Mouse (Mus musculus) gastrocnemius, postnatal 25 days (tissue): ENCODE data around the gene Agpat3. TPM values are rescaled to one million over a fixed set of nuclear protein-coding genes. Genes with fewer than 3 reads are reported as not detected.

Experiments
- DNase-seq: peaks from one replicate; pipeline ENCODE4 v3.0.0; 2022
- total RNA-seq, 2 experiments: library from RNA; stranded (reverse); gene quantifications; 1 replicate in 1 of 2; 2 replicates in 1 of 2; pipeline ENCODE4 v1.2.3; 2021

The Agpat3 gene
- total RNA-seq, 2 experiments from 2014 or later, result 120 to 123 TPM

DNA sequence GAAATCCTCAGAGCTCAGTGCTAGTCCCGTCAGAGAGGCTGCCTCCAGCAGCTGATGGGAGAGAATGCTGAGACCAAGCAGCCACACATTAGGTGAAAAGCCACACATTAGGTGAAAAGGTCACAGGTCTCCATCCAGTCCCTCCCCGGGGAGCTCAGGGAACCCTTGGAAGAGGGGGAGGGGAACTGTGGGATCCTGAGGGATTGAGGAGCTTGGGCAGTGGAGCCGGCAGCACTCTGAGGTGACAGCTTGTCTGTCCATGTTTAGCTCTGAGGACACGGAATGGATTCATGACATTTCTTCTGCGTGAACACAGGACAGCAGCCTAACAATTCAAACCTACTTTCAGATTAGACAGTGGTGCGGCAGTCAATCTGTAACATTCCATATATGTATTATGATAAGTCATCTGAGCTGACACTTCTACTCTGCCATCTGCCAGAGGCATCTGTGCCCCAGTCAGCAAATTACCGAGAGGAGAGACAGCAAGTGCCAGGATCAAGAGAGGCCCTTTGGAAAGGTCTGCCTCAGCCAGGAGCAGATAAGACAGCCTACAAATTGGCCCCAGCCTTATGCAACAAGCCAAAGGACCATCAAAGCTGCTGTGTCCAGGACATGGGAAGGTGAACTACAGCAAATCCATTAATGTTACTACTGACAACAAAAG lies 28.9 kb downstream of the Agpat3 start:
- DNase-seq, result no peak

DNA sequence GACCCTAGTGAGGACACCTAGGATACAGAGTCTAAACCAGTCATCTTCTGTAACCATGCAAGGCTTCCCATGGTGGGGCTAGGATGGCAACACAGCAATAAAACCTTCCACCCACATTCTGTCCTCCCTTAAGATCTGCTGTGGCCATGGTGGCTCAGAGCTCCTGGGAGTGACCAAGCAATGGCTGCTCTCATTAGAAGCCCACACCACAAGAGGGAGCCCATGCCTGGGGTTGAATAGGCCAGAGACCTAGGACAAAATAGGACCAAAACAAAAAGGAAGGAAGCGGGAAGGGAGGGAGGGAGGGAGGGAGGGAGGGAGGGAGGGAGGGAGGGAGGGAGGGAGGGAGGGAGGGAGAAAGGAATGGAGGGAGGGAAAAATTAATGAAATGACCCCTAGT lies 29.5 kb downstream of the Agpat3 start:
- no peak for DNase-seq

- no peak for DNase-seq
Observed at GRCm38 (mm10) chr10:78321133-78321757, 31.0 kb downstream of the Agpat3 start.

- no peak for DNase-seq
Observed at GRCm38 (mm10) chr10:78320526-78320925, 31.8 kb downstream of the Agpat3 start.

DNA sequence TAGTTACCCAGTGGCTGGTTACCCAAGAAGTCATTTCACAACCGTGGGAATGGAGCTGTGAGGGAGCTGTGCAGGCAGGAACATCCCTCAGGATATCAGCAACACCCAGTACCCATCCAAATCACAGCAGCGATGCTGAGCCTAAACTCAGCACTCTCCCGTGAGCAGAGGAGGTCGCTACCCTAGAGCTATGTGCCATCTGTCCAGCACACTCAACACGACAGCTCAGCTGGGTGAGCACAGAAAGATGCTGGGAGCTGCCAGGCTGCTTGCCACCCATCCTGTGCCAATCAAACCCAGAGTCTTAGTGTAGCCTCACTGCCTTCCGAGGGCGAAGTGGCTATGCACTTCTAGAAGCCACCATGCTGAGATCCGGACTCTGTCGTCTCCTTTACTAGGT lies 32.3 kb downstream of the Agpat3 start:
- no peak for DNase-seq

- no peak for DNase-seq
Observed at GRCm38 (mm10) chr10:78317270-78317923, 34.9 kb downstream of the Agpat3 start.

DNA sequence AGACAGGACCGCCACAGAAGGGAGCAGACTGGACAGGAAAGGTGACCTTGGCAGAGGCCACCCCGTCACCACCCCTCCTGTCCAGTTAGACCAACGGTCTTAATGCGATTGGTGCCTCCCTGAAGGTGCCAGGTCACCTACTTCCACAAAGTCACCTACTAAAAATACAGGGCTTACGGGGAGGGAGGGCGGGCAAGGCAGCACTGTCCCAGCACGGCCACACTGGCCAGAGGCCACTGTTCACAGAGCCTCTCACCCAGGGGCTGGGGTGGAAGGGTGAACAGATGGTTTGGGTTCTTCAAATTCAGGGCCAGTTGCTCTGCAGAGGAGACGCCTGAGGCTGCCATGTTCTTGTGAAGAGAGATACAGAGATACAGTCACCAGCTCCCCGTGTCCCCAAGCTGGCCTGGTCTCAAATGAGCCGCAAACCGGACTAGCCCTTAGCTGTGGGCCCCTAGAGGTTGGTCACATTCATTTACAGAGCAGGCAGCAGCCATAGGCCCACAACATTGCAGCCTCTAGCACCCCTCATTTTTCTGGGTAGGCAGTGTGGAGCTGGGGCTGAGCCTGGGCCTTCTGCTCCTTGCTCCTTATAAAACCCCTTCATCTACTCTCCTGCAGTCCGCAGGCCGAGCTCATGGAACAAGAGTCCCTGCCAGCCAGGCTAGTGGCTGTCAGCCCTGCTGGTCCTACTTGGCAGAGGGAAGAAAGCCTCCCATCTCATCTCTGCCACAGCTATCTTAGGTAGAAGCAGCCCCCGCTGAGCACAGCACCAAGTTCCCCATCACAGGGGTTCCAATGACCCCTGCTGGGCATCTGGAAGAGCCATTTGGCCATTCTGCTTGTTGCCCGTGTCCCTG lies 35.8 kb downstream of the Agpat3 start:
- no peak for DNase-seq

DNA sequence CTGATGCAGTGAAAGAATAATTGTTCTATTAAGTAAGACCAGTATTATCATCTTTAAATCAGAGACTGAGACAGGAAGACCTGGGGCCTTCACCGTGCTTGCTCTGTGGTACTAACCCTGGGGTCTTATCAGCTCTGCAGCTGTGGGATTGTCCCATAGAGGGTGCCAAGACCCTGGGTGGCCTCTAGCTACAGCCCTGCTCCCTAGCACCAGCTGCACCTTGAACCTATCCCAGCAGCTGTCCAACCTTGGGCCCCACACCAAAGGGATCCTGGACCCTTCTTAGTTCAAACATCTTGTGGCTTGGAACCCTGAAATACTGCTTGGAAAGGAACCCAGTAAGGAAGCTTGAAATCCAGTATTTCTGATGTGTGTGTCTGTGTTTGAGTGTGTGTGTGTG lies 37.1 kb downstream of the Agpat3 start:
- no peak for DNase-seq

GRCm38 (mm10) chr10:78311886-78312635 lies 40.2 kb downstream of the Agpat3 start:
- DNase-seq, result peak; percentile 56

- no peak for DNase-seq
Observed at GRCm38 (mm10) chr10:78310747-78311267, 41.5 kb downstream of the Agpat3 start.

DNA sequence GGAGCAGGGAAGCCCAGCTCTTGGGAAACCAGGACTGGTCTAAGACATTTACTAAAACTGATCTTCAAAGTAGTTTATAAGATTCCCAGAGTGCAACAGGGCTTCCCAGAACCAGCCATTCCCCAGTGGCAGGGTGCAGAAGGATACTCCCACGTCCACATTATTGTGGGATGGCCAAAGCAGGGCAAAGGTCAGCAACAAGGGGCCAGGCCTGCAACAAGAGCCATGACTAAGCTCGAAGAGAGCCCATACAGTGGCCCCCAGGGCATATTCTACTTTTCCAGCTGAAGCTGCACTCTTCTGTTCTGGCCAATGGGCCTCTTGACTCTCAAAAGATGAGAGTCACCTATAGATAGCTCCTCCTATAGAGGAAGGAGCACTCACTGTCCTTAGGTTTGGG lies 43.7 kb downstream of the Agpat3 start:
- no peak for DNase-seq

- no peak for DNase-seq
Observed at GRCm38 (mm10) chr10:78307391-78307790, 44.9 kb downstream of the Agpat3 start.

- no peak for DNase-seq
Observed at GRCm38 (mm10) chr10:78306027-78306426, 46.3 kb downstream of the Agpat3 start.

DNA sequence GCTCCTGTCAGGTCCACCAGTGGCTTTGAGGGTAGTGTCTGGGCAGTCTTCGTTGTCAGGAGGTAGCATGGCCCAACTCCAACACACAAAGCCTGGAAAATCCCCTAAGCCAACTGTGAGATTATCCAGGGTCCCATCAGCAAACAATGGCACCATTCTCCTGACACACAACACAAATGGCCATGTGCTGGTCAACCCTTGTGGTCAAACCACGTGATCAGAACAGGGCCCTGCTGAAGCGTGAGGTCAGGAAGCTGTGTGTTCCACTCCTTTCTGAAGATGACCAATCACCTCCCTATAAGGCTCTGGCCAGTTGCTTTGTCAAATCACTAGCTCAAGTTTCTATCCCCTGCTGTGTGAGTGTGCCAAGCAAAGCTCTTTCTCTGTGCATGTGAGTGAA lies 47.3 kb downstream of the Agpat3 start:
- DNase-seq, result no peak

- no peak for DNase-seq
Observed at GRCm38 (mm10) chr10:78303675-78304074, 48.6 kb downstream of the Agpat3 start.

DNA sequence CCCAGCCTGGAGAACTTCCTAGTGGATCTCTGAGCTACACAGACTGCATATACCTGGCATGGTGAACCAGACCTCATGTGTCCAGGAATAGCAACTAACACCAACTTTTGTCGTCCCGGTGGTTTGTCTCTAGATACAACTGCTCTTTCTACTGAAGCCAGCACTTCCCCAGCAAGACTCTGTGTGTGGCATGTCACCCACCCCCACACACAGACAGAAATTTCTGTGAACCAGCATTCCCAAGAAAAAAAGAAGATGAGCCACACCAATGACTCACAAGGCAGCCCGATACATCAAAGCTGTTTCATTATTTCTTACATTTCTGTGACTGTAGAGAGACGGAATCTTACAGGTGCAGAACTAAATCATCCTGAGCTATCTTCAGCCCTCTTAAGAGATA lies 52.2 kb downstream of the Agpat3 start:
- no peak for DNase-seq

DNA sequence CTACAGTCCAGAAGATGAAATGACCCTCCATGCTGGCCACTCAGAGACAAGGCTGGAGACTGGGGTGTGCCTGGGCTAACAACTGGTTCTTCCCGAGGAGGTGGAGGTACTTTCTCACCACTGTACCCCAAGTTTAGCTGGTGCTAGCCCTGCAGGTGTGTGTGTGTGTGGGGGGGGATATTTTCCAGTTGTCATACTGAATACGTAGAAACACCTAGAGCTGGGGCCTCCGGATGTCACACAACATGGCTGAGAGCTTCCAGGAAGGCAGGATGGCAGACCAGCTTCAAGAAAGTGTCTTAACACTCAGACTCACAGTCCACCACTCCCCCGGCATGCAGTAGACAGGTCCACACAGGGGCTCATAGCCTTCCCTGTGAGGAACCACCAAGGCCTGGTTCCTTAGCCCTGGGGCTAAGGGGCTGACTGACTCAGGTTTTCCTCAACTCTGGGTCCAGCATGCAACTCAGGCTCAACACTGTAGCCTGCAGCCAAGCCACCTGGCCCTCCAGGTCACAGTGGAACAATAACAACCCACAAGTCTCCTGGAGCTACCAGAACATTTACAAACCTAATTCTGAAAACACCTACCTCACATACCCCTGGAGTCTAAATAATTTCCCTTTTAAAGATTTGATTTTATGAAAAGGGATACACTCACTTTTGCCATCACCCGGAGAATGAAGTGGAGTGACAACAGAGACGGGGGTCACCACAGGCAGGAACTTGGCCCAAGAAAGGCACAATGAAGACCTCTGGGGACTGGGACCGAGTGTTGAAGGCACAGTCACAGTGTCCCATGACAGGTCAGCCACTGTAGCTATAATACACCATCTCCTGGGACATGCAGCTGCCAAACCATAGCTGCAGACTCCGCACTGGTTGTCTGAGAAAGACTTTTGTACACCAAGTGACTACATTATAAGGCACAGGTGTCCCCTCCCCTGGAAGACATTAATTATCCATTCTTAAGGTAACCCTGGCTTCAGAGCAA lies 53.3 kb downstream of the Agpat3 start:
- no peak for DNase-seq

DNA sequence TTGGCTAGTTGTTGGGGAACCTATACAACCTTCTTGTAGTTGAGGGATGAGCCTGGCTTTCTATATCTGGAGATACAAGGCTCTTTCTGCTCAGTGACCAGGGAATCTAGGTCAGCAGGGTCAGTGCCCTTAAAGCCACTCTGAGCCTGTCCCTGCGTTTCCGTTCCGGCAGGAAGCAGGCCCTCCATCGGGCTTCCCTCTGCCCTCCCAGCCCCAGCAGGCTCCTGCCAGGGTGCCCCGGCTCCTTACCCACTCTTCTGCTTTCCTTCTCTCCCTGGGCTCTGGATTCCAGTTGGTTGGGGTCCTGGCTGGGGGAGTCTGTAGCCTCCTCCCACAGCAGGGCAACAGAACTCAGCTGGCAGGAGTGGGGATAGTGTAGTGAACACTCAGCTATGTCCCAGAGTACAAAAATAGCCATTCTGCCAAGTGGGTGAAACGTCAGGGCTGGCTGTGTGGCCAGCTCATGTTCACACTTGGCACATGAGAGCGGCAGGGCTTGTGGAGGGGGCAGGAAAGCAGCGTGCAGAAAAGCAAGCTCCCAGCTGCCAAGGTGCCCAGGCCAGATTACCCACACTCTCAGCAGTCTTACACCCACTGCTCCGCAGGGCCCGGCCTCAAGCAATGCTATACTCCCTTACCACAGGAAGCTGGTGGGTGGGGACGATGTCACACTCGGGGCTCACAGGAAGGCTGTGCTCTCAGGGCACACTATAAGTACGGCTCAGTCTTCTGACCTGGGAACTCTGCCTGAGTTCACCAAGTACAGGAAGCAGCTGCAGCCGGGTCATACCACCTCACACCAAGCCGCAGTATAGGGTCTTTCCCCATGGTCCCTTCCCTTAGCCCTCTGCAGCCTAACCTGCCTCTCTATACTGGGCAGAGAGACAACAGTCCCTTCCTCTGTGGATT lies 54.5 kb downstream of the Agpat3 start:
- peak; percentile 90 for DNase-seq

DNA sequence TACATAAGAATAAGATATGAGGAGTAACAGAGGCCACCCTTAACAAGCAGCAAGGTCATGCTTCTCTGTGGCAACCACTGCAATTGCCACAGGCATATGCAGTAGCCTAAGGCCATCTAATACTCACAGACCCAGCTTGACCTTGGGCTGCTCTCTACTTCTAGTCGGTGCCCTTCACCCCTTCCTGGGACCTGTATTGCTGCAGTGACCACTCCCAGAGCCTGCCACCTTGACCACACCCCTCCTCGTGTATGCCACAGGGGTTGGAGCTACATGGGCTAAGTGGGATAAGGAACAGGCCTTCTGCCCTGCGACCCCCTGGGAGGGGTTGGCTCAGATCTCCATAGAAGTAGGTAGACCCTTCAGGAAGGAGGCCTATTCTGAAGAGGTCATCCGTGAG lies 55.3 kb downstream of the Agpat3 start:
- DNase-seq, result no peak
